Mouse (Mus musculus) megakaryocyte, embryonic 14.5 days (primary cell): ENCODE data around the gene Cldn14.

Experiments used
- FLI1 ChIP-seq: IDR thresholded peaks from 2 replicates; pipeline ENCODE4 v1.6.1; 2012; ENCODE audit warnings: low read length, inconsistent platforms, mixed read lengths
- GATA1 ChIP-seq: IDR thresholded peaks from 3 replicates; pipeline ENCODE4 v1.6.1; 2012; ENCODE audit warnings: mixed read lengths, low read length, inconsistent platforms, borderline replicate concordance

DNA sequence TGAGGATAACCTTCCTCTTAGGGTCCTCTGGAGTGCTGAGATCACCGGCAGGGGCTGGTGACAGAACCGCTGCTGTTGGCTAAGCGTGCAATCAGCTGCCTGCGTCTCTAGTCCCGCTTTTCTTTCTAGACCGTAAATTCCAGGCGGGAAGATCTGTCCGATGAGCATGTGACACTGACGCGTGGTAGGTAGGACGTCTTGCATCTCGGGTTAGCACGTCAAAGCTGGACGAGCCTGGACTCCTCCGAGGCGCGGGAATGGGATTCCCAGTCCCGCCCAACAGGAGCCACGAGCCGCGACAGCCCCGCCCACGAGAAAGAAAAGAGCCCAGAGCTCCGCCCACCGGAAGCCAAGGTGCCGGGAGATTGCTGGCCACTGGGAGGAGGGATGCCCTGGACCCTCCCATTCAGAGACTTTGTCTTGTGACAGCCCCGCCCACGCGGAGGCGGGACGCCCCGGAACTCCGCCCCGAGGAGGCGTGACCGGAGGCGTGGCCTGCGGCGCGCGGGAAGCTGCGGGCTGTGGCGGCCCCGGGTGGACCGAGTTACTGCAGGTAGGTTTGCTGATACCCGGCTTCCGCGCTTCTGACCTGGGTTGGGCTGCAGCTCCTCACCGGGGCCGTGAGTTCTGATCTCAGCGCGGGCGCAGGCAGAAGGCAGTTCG is 125.1 kb downstream of the Cldn14 start, which contains the start of gene Chaf1b:
- TF ChIP-seq GATA1 (no peak), FLI1 (peak; percentile 59; the same call in 1 of the 2 replicates)
